Mouse (Mus musculus) layer of hippocampus, adult 9-11 months (tissue): Measurements from ENCODE around the gene Sppl3.

Source experiments
- DNase-seq: peaks from one replicate; pipeline ENCODE4 v3.0.0; 2022

Gene Sppl3

DNA sequence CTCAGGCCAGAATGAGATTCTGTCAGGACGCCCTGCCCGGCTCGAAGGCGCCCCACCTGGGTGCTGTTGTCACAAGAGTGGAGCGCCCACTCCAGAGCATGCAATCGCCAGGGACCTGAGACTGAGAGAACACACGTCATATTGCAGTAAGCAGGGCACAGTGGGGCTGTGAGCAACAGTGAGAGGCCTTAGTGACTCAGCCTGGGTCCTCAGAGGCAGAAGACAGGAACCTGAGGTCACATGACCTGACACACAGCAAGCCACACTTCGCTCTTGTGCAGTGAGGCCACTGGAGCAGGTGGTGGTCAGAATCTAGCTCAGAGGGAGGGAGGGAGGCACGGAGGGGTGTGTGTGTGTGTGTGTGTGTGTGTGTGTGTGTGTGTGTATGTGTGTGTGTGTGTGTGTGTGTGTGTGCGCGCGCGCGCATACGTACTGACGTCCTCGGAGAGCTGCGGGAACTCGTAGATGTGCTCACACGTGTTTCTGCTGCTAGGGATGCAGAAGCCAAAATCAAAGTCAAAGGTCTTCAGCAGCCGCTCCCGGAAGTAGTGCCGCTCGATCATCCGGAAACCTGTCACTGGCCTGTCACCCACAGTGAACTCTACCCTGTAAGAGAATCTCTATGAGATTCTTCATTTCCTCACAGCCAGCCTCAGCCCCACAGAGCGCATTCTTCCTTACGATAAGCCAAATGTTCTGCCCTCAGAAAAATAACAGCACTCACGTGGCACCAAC is 115.8 kb downstream of the Sppl3 start:
- no peak for DNase-seq

DNA sequence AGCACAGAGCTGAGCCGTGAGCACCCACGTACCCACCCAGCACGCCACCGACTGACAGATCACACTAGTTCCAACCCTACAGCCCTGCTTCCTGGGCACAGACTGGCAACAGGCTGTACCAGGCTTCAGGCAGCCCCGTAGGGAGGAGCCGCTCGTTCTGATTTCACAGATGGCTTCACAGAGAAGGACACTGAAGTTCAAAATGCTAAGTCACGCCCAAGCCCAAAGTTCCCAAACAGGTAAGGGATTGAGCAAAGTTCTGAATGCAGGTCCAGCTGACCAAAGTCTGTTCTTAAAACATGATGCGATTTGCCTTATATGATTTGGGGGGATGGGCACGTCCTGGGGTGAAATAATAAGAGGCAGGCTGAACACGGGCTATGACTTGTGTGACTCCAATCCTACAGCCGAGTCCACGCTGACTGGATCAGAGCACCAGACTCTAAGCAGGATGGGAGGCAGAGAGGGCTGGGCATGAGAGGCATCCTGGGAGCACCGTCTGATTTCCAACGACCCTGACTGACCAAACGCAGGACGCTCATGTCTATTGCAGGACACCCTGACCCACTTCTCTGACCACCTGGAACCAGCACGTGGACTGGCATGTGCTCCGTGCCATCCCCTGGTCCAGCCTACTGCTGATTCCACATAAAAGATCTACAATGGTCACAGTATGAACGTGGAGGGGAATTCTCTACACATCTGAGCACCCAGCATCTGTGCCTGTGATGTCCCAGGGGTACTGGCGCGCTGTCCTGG is 116.7 kb downstream of the Sppl3 start:
- DNase-seq, result no peak

DNA sequence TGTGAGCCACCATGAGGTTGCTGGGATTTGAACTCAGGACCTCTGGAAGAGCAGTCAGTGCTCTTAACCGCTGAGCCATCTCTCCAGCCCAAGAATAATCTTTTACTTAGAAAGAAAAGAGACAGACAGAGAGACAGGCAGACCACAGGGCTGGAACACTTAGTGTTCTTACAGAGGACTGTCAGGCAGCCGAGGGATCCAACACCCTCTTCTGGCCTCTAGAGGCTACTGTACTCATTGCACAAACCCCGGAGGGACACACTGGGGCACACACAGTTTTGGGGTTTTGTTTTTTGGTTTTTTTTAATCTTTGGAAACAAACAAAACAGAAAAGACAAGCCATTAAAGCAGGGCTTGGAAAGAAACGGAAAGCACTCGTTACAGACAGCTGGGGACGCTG is 118.4 kb downstream of the Sppl3 start:
- DNase-seq, result no peak

DNA sequence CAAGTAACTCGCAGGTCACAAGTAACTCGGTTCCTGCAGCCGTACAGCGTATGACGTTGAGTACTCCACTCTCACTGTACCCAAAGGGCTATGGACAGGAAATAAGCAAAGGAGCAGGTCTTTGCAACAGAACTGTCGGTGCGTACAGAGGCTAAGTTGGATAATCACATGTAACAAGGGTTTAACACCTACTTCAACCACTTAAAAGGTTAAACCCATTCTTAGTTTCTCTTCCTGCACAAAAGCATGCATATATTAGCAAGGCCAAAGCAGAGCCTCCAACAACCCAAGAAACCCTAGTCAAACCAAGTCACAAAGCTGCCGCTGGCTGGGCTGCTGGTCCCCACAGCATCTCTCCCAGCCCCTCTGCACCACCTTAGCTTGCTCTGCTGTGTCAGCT is 121.5 kb downstream of the Sppl3 start:
- no peak for DNase-seq

DNA sequence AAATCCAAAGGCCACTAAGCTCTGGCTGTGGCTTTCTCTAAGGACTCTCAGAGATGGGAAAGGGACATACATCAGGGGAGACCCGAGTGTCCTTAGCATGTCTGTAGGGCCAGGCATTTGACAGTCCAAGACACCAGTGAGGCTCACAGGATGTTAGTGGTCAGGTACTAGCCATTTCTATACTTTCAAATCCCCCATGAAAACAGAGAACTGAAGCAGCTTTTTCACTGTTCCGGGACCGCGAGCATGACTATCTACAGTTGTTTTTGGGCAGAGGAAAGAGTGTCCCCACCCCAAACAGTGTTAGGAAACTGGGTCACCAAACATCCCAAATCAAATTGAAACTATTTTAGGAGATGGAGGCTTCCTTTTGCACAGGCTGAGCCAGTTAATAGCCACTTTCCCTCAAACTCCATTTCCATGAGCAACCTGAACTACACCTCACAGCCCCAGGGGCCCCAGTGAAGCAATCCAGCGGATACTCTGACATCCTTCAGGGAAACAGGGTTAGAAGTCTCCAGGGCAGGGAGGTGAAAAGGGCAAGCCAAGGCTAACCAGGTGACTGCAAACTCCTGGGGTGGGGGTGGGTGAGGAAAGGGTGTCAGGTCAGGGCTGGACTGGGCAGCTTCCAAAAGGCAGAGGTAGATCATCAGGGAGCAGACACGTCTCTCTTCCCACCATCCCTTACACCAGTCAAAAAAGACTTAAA is 122.6 kb downstream of the Sppl3 start:
- DNase-seq, result no peak

DNA sequence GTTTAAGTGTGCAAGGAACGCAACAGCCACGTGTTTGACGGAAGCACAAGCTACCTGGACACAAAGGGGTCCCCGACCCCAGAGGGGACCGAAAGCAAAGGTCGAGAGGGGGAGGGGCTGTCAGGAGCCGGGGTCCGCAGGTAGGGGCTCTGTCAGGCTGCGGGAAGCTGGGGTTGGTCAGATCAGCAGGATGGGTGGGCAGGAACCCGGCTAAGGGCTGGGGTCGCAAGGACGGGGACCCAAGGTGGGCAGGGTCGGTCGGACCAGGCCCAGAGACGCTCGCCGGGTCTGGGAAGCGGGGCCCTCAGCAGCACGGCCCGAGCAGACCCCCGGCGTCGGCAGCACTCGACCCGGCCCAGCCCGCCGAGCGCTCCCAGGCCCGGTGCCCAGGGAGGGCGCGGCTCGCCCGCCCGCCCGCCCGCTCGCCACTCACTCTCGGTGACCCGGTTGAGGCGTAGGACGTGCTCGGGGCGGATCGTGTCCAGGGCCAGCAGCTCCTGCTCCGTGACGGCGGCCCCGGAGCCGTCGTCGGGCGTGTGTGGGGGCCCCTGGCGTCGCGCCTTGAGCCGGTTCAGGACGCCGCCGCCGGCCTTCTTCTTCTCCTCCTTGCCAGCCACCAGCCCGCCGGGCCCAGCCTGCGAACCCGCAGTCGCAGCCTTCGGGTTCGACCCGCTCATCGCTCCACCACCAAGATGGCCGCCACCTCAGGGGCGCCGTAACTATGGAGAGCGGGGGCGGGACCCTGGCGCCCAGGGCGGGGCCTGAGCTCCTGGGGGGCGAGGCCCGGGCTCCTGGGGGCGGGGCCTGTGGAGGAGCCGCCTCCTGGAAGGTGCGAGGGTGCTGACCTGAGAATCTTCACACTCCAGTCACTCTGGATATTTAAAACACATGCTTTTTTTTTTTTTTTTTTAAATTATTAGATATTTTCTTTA is 123.6 kb downstream of the Sppl3 start, which contains the start of gene Unc119b:
Gene Unc119b, minus strand, starts transcription at position 742 of the 932 bp plus-strand sequence.
- DNase-seq, result peak; percentile 86

DNA sequence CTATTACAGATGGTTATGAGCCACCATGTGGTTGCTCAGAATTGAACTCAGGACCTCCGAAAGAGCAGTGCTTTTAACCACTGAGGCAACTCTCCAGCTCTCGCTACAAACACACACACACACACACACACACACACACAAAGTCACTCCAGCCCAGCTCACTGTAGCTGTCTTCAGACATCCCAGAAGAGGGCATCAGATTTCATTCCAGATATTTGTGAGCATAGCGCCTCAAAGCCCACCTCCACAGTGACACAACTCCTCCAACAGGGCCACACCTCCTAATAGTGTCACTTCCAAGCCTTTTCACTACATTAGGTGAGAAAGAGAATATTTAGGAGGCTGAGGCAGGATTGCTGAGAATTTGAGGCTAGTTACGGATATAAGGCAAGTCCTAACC is 128.2 kb downstream of the Sppl3 start:
- DNase-seq, result no peak

DNA sequence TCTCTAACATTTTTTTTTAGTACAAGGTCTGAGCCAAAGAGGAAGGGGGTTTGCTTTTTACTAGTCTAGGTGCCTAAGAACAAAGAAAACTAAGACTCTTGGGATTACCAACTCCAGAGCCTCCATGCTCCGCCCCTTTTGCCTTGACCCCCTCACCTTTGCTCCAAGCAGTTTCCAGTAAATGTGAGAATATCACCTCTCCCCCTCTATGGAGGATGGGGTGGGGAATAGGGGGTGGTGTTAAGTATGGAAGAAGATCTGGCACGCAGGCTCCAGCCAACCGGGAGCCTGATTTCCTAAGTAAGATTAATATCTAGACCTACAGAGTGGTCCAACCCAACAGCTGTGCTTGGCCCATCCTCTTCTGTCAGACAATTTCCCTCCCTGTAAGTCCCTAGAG is 129.8 kb downstream of the Sppl3 start:
- no peak for DNase-seq

DNA sequence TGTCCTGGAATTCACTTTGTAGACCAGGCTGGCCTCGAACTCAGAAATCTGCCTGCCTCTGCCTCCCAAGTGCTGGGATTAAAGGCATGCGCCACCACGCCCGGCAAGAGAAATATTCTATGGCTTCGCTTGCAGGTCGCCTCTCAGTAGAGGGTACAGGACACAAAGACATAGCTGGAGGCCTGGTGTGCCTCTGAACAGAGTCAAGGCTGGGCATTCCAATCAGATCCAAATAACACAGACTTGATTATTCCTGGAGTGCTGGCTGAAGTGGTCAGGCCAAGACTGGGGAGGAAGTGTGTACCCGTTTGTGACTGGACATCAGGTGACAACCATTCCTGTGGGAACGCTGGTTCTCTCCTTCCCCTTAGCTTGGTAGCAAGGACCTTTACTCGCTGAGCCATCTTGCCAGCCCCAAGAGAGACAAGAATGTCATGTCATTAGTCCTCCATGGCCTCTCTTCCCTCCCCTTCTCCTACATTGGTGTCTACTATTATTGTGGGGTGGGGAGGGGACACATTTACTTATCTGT is 131.3 kb downstream of the Sppl3 start:
- DNase-seq, result no peak

DNA sequence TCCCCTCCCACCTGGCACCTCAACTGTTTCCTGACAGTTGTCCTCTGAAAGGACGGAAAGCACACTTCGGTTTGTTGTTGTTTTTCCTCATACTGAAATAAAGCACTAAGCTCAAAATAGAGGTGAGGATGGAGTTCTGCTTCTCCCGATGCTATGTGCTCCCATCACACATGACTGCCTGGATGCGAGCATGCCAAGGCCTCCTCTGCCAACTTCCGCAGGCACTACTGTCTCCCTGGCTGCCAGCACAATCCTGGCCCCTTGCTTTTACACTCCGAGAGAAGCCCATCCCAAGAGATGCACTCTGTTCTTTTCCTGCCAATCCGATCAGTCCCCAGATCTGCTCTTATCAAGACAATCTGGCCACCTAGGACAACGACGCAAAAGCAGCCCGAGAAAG is 132.6 kb downstream of the Sppl3 start:
- peak; percentile 62 for DNase-seq

DNA sequence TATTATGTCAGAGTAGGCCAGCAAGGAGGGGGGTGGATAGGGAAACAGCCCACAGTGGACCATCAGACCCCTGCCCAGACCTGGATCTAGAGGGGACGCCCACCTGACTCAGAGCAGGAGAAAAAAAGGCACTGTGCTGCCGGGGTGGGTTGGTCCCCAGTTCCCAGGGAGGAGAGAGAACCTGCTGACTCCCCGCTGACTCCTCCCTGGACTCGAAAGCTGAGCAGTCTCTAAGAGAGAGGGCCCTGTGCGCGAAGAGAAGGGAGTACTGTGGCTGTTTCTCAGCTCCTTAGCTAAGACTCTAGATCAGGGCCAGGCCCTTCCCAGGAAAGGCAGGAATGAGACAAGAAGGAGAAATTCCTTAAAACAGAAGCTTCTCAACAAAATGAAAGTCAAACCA is 133.5 kb downstream of the Sppl3 start:
- DNase-seq, result no peak

DNA sequence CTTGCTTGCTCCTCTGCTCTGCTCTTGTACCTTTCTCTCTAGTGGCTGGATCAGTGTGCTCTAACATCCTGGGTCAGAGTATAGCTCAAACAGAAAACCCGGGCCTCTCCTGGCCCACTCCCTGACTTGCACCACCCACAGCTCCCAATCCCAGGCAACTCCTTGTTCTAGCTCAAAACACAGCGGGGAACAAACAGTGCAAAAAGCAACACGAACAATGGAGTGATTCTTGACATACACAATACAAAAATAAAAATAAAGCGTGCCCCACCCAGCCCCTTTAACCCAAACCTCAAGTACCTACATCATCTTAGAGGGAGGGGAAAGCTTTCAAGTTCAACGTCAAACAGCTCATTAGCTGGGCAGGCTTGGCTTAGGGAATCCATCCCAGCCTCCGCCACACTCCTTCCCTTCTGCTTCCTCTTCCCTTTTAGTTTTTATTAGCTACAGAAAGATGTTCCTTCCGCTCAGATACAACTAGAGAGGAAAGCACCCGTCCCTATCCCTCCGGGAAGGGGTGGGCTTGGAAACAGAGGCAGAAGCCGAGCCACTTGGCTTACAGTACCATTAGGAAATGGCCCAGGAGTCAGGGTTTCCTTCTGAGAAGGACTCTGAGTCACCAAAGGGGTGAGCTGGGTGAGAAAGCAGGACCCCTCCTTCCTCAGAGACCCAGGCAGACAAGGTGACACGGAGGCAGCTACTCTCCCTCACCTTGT is 134.5 kb downstream of the Sppl3 start:
- no peak for DNase-seq

DNA sequence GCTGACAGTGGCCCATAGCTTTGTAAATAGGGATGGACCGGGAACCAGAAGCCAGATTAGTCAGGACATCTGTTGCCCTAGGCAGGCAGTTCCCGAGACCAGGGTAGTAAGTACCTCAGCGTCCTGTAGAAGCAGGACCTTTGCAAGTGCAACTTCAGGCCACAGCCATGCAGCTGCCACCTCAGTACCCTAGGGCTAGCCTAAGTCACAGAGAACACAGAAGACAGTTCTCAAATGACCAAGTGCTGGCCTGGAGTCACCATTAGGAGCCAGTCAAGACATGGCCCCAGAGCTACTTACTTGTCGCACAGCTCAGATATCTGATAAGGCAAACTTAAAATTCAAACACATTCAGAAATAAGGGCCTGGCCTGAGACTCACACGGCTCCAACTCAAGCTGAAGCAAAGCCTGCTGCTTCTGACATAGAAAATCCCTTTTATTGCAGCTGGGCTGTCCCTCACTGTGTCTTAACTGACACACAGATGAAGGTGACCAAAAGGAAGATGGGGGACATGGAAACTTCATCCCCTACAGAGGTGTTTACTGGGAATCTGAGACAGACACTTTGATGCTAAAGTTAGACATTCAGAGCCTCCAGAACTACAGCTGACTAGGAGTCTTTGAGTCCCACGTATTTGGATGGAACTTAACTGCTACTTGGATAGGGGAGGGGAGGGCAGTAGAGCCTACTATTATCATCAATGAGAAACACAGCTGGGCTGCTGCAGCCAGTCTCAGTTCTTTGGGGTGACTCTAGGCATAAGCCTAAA is 135.2 kb downstream of the Sppl3 start:
- DNase-seq, result no peak

DNA sequence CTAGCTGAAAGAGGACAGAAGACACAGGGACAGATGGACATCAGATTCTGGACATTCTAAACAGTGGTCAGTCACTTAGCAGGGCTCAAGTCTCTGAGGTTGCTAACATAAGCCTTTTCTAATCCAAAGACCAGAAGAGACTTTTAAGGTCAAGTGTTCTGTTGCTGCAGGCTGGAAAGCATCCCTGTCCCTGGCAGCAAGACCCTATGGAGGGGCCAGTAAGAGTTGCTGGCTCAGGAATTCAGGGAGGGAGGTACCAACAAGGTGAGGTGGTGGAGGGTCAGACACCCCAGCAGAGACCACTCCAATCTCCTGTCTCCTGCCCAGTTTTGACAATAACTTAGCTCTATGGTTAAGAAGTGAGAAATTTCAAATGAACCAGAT is 135.8 kb downstream of the Sppl3 start:
- DNase-seq, result no peak

DNA sequence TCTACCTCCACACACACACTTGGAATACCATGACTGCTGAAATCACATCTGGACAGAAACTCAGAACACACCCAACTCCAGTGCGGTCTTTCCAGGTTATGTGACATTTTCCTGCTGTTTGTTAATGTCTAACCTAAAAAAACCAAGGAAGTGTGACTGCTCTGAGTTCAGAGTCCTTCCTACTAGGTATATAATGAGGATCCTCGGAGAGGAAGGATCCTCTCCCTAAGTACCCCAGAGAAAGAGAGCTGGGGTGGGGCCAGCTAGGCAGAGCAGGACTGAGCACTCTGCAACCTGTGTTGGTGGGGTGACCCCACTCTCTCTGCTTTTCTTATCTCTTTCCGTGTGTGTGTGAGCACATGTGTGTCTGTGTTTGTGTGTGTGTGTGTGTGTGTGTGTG is 136.5 kb downstream of the Sppl3 start:
- DNase-seq, result no peak

DNA sequence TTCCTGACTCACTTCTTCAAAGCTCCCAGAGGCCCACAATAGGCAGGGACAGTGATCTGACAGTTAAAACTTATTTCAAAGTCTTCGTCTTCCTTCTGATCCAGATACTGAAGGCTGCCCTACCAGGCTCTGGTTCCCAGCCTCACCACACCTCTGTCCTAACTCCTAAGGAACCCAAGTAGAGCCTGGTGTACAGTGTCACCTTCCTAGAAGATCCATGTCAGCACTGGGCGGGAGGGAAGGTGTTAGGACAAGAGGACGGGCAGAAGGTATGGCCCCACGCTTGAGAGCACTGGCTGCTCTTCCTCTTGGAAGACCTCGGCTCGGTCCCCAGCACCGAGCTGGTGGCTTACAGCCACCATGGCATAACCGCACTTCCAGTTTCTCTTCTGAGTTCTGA is 137.4 kb downstream of the Sppl3 start:
- no peak for DNase-seq
